Mouse (Mus musculus) ovary, postnatal 36 days (tissue): ENCODE results near the gene Rora.

Source experiments
- DNase-seq: peaks from one replicate; pipeline ENCODE4 v3.0.0; 2022; ENCODE audit warnings: low spot score, mixed read lengths

The Rora gene

DNA sequence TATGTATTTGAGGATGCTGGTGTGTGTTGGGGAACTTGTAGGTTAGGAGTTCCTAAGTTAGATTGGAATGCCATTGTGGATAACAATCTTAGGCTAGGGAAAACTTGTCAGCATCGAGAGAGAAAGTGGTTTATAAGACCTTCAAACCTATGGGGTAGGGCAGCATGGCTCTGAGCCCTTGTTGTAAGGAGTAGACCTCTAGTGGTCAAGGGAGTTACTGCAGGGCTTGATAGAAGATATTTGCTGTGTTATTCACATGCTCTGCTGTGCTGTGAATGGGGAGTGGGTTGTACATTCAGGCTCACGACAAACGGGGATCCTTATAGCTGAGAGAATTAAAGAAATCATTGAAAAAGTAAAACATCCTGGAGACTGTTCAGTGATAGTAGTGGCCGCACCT lies 35.8 kb downstream of the Rora start:
- DNase-seq = no peak

DNA sequence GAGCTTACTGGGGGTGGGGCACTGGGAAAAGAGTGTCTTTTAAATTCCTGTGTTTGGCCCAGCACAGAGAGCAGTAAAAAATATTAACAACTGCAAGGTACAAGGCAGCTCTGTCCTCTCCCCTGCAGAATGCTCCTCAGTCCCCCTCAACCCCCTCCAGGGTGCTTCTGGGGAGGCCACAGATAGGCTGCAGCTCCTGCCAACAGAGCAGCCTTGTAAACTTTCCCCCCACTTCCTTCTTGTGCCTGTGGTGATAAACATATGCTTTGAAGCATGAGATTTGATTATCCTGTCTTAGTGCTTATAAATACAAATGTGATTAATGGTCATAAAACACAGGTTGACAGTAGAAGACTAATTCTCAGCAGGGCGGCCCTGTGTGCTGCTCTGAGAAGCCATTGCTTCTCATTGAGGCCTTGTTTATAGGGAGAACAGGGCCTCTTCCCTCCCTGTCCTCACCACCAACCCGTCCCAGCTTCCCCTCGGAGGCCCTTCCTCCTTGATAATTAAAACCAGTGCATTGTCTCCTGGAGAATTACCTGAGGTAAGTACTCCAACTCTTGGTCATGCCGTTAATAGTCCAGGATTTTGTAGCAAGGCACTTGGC lies 41.4 kb downstream of the Rora start:
- DNase-seq = no peak

DNA sequence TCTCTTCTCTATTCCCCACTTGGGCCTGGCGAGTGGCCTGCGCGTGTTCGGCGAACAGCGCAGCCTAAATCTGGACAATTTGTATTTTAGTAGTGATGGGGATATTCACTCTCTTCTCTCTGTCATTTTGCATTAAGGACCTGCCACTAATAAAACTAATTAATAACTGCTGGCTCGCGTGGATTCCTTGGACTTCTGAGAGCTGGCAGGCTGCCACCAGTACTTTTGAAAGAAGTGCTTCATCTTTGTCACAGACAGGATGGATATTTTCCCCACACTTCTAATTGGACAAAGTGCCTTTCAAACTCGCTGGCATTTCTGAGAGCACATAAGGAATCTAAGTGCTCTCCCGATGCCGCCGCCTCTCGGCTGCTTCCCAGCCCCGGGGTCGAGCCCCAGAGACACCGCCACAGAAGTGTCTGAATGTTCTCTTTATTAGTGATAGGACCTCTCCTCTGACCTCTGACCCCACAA lies 41.9 kb downstream of the Rora start:
- DNase-seq = no peak

DNA sequence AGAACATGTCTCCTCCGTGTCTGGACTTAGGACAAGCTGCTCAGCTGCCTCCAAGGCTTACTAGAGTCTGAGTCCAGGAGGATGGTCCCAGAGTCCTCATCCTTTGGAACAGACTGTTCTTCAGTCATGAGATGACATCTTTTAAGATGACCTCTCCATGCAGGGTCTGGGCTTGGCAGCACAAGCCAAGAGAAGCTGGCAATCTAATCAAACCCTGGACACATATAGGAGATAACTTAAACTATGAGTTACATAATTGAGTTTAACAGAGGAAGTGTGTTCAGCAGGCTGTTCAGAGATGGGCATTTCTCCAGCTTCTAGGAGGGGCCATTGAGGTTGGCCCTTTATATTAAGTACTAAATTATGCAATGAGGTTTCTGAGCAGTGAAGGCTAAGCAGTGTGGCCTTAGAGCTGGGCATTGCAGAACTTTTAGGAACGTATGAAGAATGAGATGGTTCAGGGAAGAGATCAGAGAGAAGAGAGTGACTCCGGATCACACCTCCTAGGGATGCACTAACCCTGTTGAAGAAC lies 42.9 kb downstream of the Rora start:
- no peak for DNase-seq

DNA sequence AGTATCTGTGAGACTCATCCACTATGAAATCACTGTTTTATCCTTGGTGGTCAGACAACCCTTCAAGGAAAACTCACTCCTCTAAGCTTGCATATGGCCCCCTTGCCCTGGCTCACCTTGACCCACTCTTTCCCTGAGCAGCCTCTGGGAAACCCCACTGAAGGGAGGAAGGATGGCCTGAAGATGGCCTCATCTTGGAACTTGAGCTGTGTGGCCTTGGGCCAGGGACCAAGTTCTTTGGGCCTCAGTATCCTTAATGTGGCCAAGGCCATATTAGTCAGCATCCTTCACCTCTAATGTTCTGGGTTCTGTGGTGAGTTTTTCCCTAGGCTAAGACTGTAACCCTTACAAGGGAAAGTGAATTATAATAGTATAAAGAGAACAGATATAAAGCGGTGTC lies 45.8 kb downstream of the Rora start:
- no peak for DNase-seq

DNA sequence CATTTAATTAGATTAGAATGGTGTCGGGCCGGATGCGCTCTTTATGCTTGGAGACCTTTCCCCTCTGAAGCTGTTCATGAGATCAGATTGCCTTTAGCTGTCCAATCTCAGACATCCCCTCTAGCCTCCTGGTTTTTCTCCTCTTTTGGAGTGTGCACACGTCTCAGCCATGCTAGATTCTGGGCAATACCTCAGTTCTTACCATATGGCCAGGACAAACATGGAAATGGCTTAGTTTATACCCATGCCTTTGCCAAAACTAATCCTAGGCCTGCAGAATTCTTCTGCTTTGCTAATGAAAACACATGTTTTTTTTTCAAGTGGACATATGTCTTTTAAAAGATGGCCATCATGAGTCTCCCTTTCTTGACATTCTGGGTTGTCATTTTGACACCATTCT lies 46.3 kb downstream of the Rora start:
- DNase-seq = no peak

DNA sequence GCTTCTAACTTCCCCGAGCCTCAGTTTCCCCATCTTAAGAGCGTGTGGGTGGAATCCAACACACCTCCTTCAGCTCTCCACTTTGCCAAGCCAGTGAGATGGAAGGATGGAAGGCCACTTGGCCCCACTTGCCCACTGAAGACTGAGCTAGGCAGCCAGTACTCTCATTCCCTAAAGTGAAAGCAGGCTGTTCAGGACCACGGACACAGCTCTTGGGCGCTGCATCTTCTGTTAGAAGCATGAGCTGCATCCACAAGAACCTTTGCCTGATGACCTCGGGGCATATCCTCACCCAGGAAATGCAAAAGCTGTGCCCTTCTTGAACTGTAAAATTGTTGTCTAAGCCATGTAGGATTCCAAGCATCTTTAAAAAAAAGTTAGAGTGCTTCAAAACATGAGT lies 54.0 kb downstream of the Rora start:
- DNase-seq = no peak

DNA sequence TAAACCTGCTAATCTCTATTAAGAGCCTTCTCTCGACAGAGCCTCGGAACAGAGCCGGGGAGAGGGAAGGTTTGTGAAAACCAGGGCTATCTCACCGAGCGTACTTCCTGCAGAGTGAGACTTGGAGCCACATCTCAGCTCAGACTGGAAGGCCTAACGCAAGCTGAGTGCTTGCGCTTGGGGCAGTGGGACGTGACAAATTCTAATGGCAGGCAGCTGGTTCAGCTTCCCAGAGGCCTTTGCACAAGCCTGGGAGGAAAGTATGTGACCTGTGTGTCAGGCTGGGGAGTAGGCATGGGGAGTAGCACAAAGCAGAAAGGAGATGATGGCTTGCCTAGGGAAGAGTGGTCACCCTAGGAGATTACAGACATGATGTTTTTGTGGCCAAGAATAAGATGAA lies 55.6 kb downstream of the Rora start:
- no peak for DNase-seq

DNA sequence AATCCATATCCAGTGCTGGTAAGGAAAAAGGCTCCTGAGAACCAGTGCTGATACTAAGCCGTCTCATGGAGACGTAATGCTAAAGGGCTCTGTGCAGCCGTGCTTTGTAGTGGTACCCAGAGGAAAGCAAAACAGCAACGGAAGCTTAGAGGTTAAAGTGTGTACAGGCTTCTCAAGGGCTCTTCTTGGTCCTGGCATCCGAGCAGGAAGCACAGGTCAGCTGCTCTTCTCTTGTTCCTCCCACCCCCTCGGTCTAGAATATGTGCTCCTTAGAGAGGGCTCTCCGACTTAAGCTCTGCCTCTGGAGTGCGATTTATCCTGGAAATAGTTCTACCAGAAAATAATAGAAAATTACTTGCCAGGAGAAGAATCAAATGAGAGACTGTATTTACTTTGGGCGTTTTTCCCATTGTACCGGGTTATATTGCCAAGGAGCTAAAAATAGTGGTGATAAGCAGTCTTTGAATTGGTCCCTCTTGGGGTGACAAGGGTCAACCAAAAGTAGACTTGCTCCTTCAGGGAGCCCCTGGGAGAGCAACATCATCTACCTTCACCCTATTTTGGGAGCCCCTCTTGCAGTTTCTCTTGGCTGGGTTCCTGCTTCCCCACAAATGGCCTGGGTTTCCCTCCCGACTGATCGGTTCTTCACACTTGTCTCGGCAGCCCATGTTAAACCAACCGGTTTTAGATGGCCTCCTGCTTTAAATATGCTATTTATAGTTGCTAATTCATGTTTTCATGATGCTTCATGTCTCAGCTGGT lies 57.5 kb downstream of the Rora start:
- DNase-seq = no peak

DNA sequence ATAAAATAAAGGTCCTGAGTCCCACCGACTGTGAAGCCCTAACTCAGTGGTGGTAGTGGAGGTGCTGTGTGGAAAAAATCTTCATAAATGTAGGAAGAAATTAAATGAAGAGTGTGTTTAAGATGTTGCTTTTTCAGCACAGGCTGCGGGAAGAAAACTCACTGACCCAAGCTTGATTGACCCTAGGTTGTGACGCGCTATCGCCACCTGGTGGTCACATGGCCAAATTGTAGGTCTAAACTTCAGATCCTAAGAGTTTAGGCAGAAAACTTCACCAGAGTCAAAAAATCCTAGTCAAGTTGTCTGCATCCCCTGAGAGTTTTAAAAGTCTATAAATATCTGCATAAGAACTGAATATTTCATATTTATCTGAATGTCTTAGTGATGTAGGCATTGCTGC lies 63.4 kb downstream of the Rora start:
- DNase-seq = no peak

DNA sequence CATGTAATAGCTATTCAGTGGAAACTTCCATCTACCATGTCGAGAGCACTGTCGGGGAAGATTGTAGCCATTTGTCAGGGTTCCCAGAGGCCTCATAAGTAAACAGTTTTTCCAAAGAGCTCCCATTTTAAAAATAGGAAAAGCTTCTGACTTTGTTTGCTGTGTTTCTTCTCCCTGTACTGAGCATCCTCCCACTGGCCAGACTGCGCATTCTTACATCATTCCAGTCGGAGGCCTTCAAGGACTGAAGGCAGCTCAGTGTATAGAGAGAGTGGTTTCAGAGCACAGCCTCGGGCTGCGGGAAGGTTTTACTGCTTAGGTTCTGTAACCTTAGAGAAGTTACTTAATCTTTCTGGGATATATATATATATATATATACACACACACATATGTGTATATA lies 64.8 kb downstream of the Rora start:
- no peak for DNase-seq

DNA sequence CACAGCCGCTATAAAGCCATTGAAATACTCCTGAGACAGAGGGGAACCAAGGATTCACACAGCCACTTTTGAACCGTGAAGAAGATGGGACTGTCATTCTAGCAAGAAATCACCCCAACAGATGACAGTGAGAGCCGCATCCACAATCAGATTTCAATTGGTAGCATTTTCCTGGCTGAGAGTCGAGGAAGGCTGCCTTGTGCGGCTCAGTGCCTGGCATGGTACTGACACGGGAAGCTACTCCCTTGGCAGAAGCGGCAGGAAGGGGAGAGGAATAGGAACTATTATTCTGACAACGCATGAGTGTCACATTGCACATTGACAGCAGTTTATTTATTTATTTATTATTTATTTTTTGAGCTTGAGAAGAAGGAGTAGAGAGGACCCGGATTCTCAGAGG lies 65.7 kb downstream of the Rora start:
- DNase-seq = no peak

DNA sequence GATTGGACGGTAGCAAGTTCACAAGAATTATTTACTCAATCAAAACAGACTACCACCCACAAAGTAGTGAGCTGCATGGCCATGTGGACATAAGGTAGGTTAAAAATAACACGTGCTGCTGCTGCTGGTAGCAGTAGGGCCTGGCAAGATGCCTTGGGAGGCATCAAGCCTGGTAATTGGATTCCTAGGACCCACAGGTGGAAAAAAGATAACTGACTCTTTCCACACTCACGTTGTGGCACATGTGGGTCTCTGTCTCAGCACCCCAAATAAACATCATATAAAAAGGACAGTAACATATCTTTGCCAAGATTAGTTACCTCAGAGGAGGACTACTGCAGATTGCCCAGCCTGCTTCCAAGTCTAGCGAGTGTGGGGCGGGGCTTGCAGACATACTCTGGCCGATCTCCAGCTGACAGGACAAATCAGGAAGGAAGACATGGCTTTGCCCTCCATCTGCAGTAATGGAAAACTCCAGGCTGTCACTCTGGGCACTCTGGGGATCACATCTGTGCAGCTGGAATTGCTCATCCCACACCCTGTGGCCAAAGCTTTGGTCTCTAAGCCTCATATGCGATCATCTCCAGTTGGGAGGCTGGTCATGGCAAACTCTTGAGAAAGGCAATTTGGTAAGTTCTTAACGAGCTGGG lies 71.2 kb downstream of the Rora start:
- no peak for DNase-seq

DNA sequence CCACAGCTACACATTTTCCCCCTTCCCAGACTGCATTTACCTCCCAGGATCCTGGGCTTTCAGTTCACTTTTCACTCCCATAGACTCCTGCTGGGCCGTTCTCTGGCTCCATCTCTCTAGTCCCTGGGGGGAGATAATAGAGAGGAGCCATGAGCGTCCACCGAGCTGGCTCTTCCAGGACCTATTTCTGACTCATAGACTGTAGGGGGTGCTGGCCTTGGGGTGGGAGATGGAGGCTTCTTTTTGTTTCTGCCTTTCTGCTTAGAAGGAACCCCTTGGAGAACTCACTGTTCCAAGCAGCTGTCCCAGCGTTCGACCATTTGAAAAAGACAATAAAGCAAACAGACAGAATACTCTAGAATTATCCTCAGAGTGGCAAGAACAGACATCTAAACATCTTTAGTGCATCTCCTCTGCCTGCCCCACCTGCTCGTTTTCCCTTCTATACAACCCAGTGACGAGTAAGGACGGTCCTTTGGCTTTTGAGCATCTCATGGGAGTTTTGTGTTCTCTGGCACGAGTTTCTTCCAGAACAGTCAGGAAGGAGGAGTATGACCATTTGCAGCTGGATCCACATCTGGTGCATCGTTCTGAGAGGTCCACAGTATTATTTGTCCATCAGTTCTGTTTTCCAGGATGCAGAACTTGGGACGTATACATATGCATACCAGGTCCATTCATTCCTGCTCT lies 73.7 kb downstream of the Rora start:
- no peak for DNase-seq

DNA sequence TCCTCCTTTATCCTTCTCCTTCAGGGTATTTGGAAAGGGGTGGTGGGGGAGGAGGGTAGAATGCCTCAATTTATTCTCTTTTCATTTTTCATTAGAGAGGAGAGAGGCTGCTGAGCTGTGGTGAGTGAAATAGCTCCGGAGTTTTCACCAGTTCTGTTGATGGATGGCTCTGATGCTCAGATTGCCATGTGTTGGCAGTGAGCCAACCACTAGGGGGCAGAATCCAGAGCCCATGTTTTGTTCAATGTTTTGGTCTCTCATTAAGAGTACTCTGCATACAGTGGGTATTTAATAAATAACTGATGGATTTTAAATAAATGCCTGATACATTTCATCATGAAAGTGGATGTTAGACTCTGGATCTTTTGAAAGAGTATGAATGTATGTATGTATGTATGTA lies 77.9 kb downstream of the Rora start:
- no peak for DNase-seq

DNA sequence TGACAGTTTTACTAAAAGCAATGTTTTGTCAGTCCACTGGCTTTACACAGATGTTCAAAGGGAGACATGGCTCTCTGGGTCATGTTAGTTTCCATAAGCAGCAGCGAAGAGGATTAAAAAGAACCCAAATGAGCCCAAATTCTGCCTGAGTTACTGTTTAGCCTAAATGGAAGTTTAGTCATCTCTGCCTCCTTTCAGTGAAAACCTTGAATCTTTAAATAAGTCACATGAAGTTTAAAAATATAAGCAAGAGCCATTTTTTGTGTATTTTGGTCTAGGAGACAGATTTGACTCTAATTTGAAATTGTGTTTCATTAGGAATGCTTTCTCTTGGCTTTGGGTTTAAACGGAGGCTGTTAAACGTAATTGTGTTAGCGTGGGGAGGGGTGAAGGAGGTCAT lies 79.3 kb downstream of the Rora start:
- DNase-seq = no peak

DNA sequence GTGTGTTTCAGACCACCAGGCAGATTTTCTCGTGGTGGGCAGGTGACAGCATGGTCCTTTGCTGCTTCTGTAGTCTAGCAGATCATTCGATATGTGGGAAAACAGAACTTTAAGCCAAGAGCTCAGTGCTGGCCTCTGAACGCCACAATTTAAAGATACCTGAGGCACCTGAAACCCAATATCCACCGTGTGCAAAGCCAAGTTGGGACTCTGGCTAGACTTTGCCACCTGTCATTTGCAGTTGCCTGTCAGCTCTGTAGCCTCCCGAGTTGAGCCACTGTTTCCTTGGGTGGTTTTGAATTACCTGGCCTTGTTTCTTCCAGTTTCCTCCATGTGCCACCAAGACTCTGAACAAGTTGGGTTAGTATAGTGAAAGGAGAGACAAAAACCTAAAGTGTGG lies 82.3 kb downstream of the Rora start:
- no peak for DNase-seq

DNA sequence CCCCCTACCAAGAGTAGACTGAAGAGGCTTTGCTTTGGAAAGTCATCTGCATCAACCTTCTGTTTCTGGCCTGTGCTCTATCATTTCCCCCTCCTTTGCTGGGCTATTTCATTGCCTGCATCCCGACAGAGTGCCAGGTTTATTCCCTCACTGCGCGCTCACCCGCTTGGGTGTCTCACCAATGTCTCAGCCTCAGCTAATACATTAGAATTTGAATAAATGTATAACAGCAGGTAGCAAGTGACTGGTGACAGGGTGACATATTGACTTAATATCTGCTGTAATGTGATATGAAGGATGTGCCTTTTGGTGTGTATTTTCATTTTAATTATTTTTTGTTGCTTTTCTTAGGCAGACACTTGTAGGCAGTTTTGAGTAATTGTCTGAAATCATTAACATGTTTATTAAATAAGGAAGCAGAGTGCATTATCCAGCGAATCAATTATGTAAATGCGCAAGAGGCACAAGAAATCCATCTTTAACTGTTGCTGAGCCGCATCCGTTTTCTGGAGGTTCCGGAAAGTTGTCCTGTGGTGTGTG lies 83.7 kb downstream of the Rora start:
- no peak for DNase-seq

DNA sequence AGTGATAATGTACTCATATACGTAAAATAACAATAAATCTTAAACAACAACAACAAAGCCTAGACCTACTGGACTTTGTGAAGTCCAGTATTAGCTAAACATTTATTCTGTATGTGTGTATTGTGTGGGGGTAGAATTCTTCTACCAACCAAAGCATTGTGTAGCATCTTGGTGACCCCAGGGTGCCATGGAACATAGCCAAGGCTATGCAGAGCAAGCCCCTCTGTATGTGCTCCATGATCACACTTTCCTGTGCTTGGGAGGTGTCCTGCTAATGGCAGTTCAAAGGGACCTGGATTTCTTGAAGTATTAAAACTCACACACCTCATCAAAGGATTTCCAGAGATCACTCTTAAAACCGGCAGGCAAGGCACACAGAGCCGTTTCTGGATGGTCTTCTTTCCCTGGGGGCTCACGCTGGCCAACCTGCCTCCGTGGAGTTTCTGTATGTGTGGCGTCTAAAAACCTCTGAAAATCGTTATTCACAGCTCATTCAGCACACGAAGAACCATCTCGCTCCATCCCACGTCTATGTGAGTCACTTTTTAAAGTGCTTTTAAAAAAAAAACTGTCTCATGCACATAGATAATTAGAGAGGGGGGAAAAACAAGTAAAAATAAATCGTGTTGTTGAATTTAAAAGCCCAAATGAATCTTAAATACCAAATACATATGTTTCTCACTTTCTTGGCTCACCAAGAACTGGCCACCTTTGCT lies 92.5 kb downstream of the Rora start:
- DNase-seq = no peak

DNA sequence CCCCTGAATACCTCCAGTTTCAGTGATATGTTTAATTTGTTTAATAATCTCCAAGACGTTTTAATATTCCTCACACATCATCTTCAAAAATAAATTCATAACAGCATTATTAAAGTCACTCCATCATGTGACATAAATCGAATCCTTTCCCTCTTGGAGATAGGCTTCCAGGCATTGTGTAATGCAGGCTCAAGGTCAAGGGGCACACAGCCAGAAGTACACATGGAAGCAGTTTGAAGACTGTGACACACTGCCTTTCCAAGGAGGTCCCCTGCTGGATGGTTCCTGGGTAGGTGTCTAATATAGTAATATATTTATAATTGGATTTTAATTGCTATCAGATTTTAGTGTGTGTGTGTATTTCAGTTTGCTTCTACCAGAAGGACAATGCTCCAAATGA lies 103.4 kb downstream of the Rora start:
- peak; percentile 29 for DNase-seq

DNA sequence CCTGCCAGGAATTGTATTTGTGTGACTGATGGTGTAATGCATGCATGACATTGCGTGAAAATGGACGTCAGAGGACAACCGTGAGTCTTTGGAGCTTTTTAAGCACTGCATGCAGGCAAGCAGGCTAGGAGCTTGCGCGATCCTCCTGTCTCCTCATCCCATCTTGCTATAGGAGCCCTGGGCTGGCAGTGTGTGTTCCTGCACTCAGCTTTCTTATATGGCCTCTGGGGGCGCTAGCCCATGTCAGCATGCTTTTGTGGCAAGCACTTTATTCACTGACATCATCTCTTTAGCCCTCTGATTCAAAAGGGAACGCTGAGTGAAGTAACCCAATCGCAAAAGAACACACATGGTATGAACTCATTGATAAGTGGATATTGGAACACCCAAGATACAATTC lies 105.7 kb downstream of the Rora start:
- DNase-seq = no peak

DNA sequence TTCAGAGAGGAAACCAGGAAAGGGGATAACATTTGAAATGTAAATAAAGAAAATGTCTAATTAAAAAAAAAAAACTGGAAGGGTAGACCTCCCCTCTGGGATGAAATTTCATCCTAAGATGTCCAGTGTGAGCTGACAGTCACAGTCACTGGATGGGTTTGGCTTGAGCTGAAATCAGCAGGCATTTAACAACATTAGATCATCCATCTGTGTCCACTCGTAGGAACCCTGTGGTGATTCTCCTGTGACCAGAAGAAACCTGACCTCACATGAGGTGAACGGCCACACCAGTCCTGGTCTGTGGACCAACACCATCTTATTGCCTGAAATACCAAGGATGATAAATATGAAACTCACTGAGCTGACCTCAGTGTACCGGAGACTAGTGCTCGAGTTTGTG lies 106.7 kb downstream of the Rora start:
- DNase-seq = no peak
